Mouse (Mus musculus) heart, embryonic 13.5 days (tissue): ENCODE results near the gene Filip1l. TPM values are rescaled to one million over a fixed set of nuclear protein-coding genes. Genes with fewer than 3 reads are reported as not detected.
A peak's percentile ranks its signal among the peaks of the same experiment; 100 is the strongest.
"Not testable (repeated sequence)": the region's sequence is repeated elsewhere in the genome, so short reads cannot be mapped to it uniquely, and the experiment has no call there.

ENCODE experiments used
- ATAC-seq: fragments of 200-750 bp; cut with Nextera tagmentation; 2 replicates; pipeline ENCODE4 v1.8.0; 2017; ENCODE audit warnings: moderate TSS enrichment; ENCODE audit not compliant: insufficient number of reproducible peaks, low FRiP score, low TSS enrichment; ENCODE audit errors: extremely low read depth
- H3K27ac ChIP-seq: fragments of 300-500 bp; sonication (generic); replicated peaks from 2 replicates; pipeline ENCODE4 v1.5.1; 2015; ENCODE audit warnings: moderate library complexity, mild to moderate bottlenecking, inconsistent platforms
- H3K27me3 ChIP-seq: fragments of 300-500 bp; sonication (generic); replicated peaks from 2 replicates; pipeline ENCODE4 v1.6.1; 2015; ENCODE audit warnings: mild to moderate bottlenecking, inconsistent platforms
- H3K36me3 ChIP-seq: fragments of 300-500 bp; sonication (generic); 2 replicates; pipeline ENCODE4 v1.6.1; 2015; ENCODE audit warnings: mild to moderate bottlenecking, inconsistent platforms
- H3K4me1 ChIP-seq: fragments of 300-500 bp; sonication (generic); 2 replicates; pipeline ENCODE4 v1.6.1; 2015; ENCODE audit warnings: inconsistent platforms
- H3K4me2 ChIP-seq: fragments of 300-500 bp; sonication (generic); 2 replicates; pipeline ENCODE4 v1.6.1; 2015; ENCODE audit warnings: inconsistent platforms, mild to moderate bottlenecking, moderate library complexity
- H3K4me3 ChIP-seq: fragments of 300-500 bp; sonication (generic); 2 replicates; pipeline ENCODE4 v1.5.1; 2015; ENCODE audit warnings: moderate library complexity, mild to moderate bottlenecking, inconsistent platforms
- H3K9ac ChIP-seq: fragments of 300-500 bp; sonication (generic); 2 replicates; pipeline ENCODE4 v1.6.1; 2015; ENCODE audit warnings: inconsistent platforms, mild to moderate bottlenecking, moderate library complexity
- H3K9me3 ChIP-seq: fragments of 300-500 bp; sonication (generic); 2 replicates; pipeline ENCODE4 v1.6.1; 2016; ENCODE audit warnings: inconsistent platforms
- WGBS: fragments of 180-500 bp; shearing (Covaris S2); methylation state at CpG from one replicate; pipeline ENCODE4 v1.1.7; 2015; ENCODE audit warnings: mixed read lengths; 5-methylcytosine and 5-hydroxymethylcytosine counted together
- polyA plus RNA-seq: library from polyadenylated mRNA; unstranded; fragments of >200 nt; fragmentation: Nextera tagmentation; extraction: Ambion mirVana; gene quantifications from 2 replicates; pipeline ENCODE4 v1.2.1, GENCODE M21; 2015

The Filip1l gene
- polyA plus RNA-seq, 1 experiment from 2014 or later: 19.3 TPM

DNA sequence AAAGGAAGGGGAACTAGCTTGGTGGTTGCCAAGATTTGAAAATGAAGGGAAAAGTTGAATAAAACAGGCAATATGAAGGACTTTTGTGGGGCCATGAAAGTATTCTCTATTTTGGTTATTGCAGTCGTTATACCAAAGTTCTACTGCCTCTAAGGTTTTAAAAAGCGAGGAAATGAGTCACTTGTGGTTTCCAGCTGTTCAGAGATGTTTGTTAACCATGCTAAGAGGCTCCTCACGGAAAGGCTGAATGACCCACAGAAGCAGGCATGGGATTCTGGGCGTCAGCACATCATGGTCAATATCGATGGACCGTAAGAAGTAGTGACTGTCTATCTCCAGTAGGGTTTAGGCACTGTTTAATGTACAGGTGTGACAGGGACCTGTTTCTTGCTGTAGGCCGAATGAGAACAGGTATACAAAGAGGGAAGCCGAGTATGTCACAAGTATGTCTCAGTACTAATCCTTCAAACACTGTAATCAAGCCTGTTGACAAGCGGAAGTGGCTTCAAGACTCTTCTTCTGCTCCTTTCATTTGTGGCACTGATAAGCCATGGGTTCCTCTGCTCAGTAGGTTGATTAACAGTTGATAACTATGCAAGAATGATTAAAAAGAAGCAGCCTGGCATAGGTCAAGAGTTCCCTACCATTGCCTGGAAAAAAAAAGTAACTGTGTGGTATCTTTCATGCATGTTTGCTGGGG, 25.9 kb downstream of the Filip1l start:
- Histone ChIP-seq H3K9me3 (no peaks in the 10 kb centered on the region), H3K4me2 (no peak overlapping the region), H3K4me1 (0 out of 2 replicates have a peak, but pooled peaks cover 3% of the 10 kb centered on the region), H3K27me3 (no peaks in the 10 kb centered on the region), H3K36me3 (0 out of 2 replicates have a peak, but pooled peaks cover 4% of the 10 kb centered on the region), H3K27ac (no peak overlapping the region), H3K4me3 (no peak overlapping the region), H3K9ac (no peak overlapping the region)
- no peak for ATAC-seq
- 77% methylated on average over 9 of the region's 9 CpGs for WGBS

DNA sequence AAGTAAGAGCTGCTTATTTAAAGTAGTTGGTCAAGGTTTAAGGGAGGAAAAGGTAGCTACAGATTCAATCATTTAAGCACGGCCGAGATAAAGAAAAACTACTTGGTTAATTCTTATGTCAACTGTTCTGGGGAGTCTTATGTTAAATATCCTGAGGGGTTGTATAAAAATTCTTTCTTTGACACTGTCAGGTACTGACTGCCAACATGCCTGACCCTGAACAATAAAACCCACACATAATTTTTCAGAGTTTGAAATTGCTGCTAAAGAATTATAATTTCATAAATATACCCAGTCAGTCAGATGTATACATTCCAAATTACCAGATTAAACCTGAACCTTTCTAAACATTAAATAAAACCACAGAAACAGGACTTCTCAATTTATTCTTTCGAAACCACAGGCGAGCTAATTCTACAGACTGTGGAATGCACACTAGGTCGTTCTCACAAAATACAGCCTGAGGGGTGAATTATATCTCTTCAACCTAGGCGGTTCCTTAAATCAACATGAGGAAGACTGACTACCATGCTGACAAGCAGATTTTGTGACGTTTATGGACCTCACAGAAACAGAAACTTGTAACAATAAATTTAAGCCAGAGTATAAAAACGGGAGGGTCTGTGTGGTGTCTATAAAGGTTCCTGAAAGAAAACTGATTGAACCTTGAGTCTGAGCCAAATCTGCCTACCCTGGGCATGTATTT, 30.5 kb downstream of the Filip1l start:
- Histone ChIP-seq H3K27ac (no peak overlapping the region), H3K4me1 (peaks cover 19% of the 10 kb centered on the region), H3K9me3 (no peaks in the 10 kb centered on the region), H3K9ac (no peak overlapping the region), H3K27me3 (no peaks in the 10 kb centered on the region), H3K36me3 (0 out of 2 replicates have a peak, but pooled peaks cover 4% of the 10 kb centered on the region), H3K4me2 (no peak overlapping the region), H3K4me3 (no peak overlapping the region)
- WGBS: 64% methylated on average over 8 of the region's 8 CpGs
- no peak for ATAC-seq

DNA sequence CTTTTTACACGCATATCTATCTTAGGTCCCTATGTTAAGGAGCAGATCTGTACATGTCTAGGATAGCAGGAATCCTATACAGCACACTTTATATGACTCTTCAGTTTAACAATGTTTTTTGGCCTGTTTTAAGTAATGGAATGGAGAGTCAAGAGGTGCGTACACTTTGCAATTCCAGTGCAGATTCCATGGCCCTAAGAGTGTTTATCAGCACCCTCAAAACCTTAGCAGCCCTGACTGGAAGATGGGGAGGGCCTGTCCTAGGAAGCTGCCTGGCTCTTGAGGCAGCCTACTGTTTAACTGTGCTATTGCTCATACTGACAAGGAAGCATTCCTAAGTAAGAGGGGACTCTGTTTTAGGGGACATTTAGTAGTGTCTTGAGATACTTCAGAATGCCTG, 31.4 kb downstream of the Filip1l start:
- no peak overlapping the region for H3K9ac ChIP-seq
- no peak overlapping the region for H3K27ac ChIP-seq
- 83% methylated on average over 2 of the region's 2 CpGs for WGBS
- peaks cover 21% of the 10 kb centered on the region for H3K4me1 ChIP-seq
- no peak overlapping the region for H3K4me3 ChIP-seq
- no peak overlapping the region for H3K4me2 ChIP-seq
- H3K36me3 ChIP-seq: 0 out of 2 replicates have a peak, but pooled peaks cover 4% of the 10 kb centered on the region
- no peaks in the 10 kb centered on the region for H3K9me3 ChIP-seq
- ATAC-seq: no peak
- H3K27me3 ChIP-seq: no peaks in the 10 kb centered on the region

DNA sequence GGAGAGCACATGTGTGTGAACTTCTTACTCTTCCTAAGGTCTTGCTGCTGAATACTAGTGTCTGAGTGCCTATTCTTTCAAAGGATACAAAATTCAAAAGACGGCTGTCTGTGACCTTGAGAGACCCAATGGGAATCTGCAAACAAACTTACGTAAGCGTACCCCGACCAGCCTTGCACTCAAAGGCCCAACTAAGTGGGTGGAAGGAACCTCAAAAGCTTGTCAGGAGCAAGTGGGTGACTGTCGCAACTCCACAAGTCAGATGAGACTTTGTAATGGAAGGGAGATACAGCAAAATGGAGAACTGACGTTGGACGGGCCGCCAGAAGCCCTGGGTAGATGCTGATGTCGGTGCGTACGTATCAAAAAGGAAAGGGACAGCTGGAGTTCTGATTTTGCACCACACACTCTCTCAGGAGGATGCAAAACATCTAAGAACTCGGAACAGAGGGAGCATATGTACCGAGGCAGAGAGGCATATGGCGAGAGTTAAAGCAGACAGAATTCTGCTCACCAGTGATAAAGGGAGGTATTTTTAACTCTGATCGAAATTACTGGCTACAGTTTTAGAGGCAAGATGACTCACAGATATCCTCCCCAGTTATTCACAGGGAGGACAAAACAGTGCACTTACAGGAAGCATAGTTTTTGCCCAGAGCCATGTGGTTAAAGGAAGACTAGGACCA, 36.8 kb downstream of the Filip1l start:
- H3K4me1 ChIP-seq: peaks cover 29% of the 10 kb centered on the region
- peak overlapping the region; percentile 59 for H3K27ac ChIP-seq
- H3K9ac ChIP-seq: no peak overlapping the region
- no peak for ATAC-seq
- H3K4me3 ChIP-seq: no peak overlapping the region
- no peaks in the 10 kb centered on the region for H3K27me3 ChIP-seq
- H3K9me3 ChIP-seq: no peaks in the 10 kb centered on the region
- WGBS: 65% methylated on average over 15 of the region's 15 CpGs
- no peak overlapping the region for H3K4me2 ChIP-seq
- H3K36me3 ChIP-seq: no peaks in the 10 kb centered on the region

DNA sequence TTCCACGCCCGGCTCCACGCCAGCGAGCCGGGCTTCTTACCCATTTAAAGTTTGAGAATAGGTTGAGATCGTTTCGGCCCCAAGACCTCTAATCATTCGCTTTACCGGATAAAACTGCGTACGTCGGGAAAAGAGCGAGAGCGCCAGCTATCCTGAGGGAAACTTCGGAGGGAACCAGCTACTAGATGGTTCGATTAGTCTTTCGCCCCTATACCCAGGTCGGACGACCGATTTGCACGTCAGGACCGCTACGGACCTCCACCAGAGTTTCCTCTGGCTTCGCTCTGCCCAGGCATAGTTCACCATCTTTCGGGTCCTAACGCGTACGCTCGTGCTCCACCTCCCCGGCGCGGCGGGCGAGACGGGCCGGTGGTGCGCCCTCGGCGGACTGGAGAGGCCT, 38.3 kb downstream of the Filip1l start:
- WGBS: 24% methylated on average over 29 of the region's 39 CpGs
- not testable (repeated sequence) for ATAC-seq, H3K27me3 ChIP-seq

DNA sequence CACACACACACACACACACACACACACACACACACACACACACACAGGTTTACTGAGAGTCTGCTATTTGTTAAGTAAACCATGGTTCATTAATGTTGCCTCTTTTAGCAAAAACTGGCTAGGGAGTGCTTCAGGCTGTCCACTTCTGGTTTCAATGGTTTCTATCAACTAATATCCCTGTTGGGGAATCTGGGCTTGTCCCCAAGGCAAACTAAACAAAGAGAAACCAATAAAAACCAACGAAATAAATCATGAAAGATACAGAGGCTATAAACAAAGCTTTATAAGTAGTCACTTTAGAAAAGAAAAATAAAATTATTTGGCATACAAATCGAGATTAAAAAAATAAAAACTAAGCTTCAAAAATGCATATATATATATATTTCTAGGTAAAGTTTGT, 39.6 kb downstream of the Filip1l start:
- ATAC-seq: no peak
- no peak overlapping the region; the same call in 1 of the 2 replicates for H3K27ac ChIP-seq
- 50% methylated on average over 2 of the region's 2 CpGs for WGBS

More for the DNA sequence above, 38.3 kb downstream of the Filip1l start:
- H3K4me1 ChIP-seq: peaks cover 21% of the 10 kb centered on the region
- H3K36me3 ChIP-seq, H3K9me3 ChIP-seq, H3K4me2 ChIP-seq, H3K9ac ChIP-seq, H3K4me3 ChIP-seq, H3K27ac ChIP-seq: not testable (repeated sequence)

DNA sequence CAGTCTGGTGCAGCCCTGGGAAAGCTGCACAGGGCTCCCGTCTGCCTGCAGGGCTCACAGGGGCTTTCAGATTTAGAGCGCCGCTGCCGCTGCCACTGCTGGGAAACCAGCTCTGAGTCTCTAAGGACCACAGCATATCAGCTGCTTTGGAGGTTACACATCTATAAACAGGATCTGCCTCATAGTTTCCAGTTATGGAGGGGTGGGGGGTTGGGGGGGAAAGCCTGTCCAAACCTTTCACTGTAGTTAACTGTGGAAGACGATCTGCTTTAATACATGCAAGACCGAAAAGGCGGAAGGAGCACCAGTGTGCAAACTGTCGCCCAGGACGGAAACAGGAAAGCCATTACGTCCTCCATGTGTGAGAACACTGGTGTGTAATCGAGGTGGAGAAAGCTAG, 40.3 kb downstream of the Filip1l start:
- no peak for ATAC-seq
- peaks cover 25% of the 10 kb centered on the region for H3K4me1 ChIP-seq
- WGBS: 45% methylated on average over 11 of the region's 11 CpGs
- H3K27ac ChIP-seq: peak overlapping the region; percentile 84
- 0 out of 2 replicates have a peak overlapping the region, but pooled peaks have one; percentile 29 for H3K9ac ChIP-seq
- peak overlapping the region; percentile 39 for H3K4me2 ChIP-seq
- no peaks in the 10 kb centered on the region for H3K9me3 ChIP-seq
- H3K36me3 ChIP-seq: no peaks in the 10 kb centered on the region
- H3K27me3 ChIP-seq: no peaks in the 10 kb centered on the region
- H3K4me3 ChIP-seq: no peak overlapping the region

More for the DNA sequence above, 39.6 kb downstream of the Filip1l start:
- Histone ChIP-seq H3K36me3 (no peaks in the 10 kb centered on the region), H3K27me3 (no peaks in the 10 kb centered on the region), H3K4me1 (peaks cover 21% of the 10 kb centered on the region), H3K4me2 (no peak overlapping the region), H3K9ac (no peak overlapping the region), H3K9me3 (no peaks in the 10 kb centered on the region), H3K4me3 (no peak overlapping the region)

DNA sequence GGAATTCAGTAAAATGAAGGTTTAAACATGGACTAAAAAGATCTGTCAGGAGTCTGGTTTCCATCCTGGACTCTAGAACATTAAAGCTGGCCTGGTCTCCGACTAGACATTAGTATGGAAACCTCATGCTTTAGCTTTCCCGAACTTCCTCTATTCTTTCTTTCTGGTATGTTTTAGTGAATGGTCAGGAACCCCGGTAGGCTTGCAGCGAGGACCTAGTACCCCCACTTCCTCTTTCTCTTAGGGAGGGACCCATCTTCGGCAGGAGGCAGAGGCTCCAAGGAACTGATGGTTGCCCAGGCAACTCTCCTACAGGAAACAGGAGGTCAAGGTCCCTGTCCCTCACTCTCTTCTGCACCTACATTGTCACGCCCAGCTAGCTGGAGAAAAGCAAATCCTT, 43.4 kb downstream of the Filip1l start:
- Histone ChIP-seq H3K4me3 (no peak overlapping the region), H3K27me3 (no peaks in the 10 kb centered on the region), H3K9me3 (no peaks in the 10 kb centered on the region), H3K4me1 (peaks cover 17% of the 10 kb centered on the region), H3K9ac (no peak overlapping the region), H3K4me2 (no peak overlapping the region), H3K36me3 (no peaks in the 10 kb centered on the region), H3K27ac (no peak overlapping the region)
- WGBS: 64% methylated on average over 6 of the region's 6 CpGs
- ATAC-seq: no peak

DNA sequence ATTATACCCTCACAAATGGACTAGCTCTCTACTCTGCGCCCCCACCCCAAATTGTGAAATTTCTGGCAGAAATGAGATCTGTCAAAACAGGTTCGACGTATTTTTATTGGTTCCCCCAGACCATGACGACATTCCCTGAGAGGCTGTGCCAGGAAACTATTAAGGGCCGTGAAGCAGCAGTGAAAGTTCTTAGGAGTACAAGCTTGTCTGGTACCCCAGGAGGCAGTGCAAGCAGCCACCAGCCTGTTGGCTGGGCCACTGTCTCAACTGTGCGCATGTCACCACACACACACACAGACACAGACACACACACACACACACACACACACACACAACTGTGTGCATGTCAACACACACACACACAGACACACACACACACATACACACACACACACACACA, 45.0 kb downstream of the Filip1l start:
- 72% methylated on average over 6 of the region's 6 CpGs for WGBS

DNA sequence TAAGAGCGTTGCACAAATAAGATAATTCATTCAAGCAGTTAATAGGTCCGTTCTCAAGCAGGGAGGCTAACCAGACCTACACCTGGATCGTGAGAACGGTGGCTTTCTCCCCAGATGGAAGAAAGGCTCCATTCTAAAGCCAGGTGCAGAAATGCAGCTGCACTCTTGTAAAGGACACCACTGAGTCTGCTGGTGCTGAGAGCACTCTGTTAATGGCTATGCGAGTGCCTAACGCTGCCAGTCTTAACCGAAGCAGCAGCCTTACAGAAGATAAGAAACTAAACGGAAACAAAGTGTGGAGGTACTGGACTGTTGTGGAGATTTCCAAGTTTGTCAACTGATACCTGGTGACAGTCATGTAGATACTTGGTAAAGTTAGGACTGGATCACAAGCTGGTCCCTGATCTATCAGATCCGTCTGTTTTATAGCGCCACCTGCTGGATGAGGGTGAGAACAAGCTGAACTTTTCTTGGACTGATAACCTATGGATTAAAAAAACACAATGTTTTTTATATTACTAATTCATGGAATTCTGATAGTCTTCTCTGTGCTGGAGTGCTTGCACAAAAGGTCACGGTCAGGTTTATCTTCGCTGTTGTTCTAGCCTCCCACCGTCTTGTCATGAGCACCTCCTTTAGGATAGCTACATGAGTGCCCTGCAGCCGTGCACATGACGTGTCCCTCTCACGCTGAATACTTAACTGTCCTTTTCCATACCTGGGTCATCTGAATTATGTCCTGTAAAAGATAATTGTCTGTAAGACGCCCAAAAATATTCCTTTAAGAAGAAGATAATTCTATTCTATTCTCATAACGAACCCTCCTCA, 45.7 kb downstream of the Filip1l start:
- H3K27me3 ChIP-seq: no peaks in the 10 kb centered on the region
- peak overlapping the region; percentile 32; the same call in 1 of the 2 replicates for H3K27ac ChIP-seq
- no peaks in the 10 kb centered on the region for H3K36me3 ChIP-seq
- peaks cover 26% of the 10 kb centered on the region for H3K4me1 ChIP-seq
- 48% methylated on average over 18 of the region's 18 CpGs for WGBS
- H3K4me2 ChIP-seq: 0 out of 2 replicates have a peak overlapping the region, but pooled peaks have one; percentile 18
- no peak overlapping the region for H3K9ac ChIP-seq
- H3K9me3 ChIP-seq: no peaks in the 10 kb centered on the region
- 0 out of 2 replicates have a peak, but pooled peaks have one; percentile 19 for ATAC-seq
- no peak overlapping the region for H3K4me3 ChIP-seq

More for the DNA sequence above, 45.0 kb downstream of the Filip1l start:
- no peaks in the 10 kb centered on the region for H3K36me3 ChIP-seq
- H3K9ac ChIP-seq: no peak overlapping the region
- H3K9me3 ChIP-seq: no peaks in the 10 kb centered on the region
- no peak overlapping the region for H3K27ac ChIP-seq
- no peak for ATAC-seq
- peaks cover 29% of the 10 kb centered on the region for H3K4me1 ChIP-seq
- no peaks in the 10 kb centered on the region for H3K27me3 ChIP-seq
- H3K4me3 ChIP-seq: no peak overlapping the region
- no peak overlapping the region for H3K4me2 ChIP-seq
